Mouse (Mus musculus): ENCODE measurements around the gene Ulk4.

The Ulk4 gene

GRCm38 (mm10) chr9:121247956-121248775, 28.8 kb downstream of the Ulk4 start:
- no peak for TF ChIP-seq GATA4 (IDR thresholded peaks at IDR 0.05; ENCODE audit: insufficient replicate concordance, low read length)

GRCm38 (mm10) chr9:121247047-121247446, 29.9 kb downstream of the Ulk4 start:
- TF ChIP-seq GATA4 (IDR thresholded peaks at IDR 0.05; ENCODE audit: insufficient replicate concordance, low read length): no peak

GRCm38 (mm10) chr9:121242331-121242730, 34.7 kb downstream of the Ulk4 start:
- no peak for TF ChIP-seq GATA4 (IDR thresholded peaks at IDR 0.05; ENCODE audit: insufficient replicate concordance, low read length)

- TF ChIP-seq GATA4 (IDR thresholded peaks at IDR 0.05; ENCODE audit: insufficient replicate concordance, low read length): no peak
Measured at GRCm38 (mm10) chr9:121241806-121242205, 35.2 kb downstream of the Ulk4 start.

- no peak for TF ChIP-seq GATA4 (IDR thresholded peaks at IDR 0.05; ENCODE audit: insufficient replicate concordance, low read length)
Measured at GRCm38 (mm10) chr9:121241366-121241765, 35.6 kb downstream of the Ulk4 start.

GRCm38 (mm10) chr9:121239571-121239970, 37.4 kb downstream of the Ulk4 start:
- no peak for TF ChIP-seq GATA4 (IDR thresholded peaks at IDR 0.05; ENCODE audit: insufficient replicate concordance, low read length)

- no peak for TF ChIP-seq GATA4 (IDR thresholded peaks at IDR 0.05; ENCODE audit: insufficient replicate concordance, low read length)
Measured at GRCm38 (mm10) chr9:121218636-121219035, 58.4 kb downstream of the Ulk4 start.

- TF ChIP-seq GATA4 (IDR thresholded peaks at IDR 0.05; ENCODE audit: insufficient replicate concordance, low read length): no peak
Measured at GRCm38 (mm10) chr9:121218230-121218629, 58.8 kb downstream of the Ulk4 start.

- no peak for TF ChIP-seq GATA4 (IDR thresholded peaks at IDR 0.05; ENCODE audit: insufficient replicate concordance, low read length)
Measured at GRCm38 (mm10) chr9:121217742-121218141, 59.3 kb downstream of the Ulk4 start.

- no peak for TF ChIP-seq GATA4 (IDR thresholded peaks at IDR 0.05; ENCODE audit: insufficient replicate concordance, low read length)
Measured at GRCm38 (mm10) chr9:121216536-121217320, 60.3 kb downstream of the Ulk4 start.

- no peak for TF ChIP-seq GATA4 (IDR thresholded peaks at IDR 0.05; ENCODE audit: insufficient replicate concordance, low read length)
Measured at GRCm38 (mm10) chr9:121215349-121216000, 61.5 kb downstream of the Ulk4 start.

- no peak for TF ChIP-seq GATA4 (IDR thresholded peaks at IDR 0.05; ENCODE audit: insufficient replicate concordance, low read length)
Measured at GRCm38 (mm10) chr9:121212322-121212721, 64.7 kb downstream of the Ulk4 start.

GRCm38 (mm10) chr9:121205046-121205445, 72.0 kb downstream of the Ulk4 start:
- TF ChIP-seq GATA4 (IDR thresholded peaks at IDR 0.05; ENCODE audit: insufficient replicate concordance, low read length): no peak

- no peak for TF ChIP-seq GATA4 (IDR thresholded peaks at IDR 0.05; ENCODE audit: insufficient replicate concordance, low read length)
Measured at GRCm38 (mm10) chr9:121204149-121204800, 72.7 kb downstream of the Ulk4 start.

- TF ChIP-seq GATA4 (IDR thresholded peaks at IDR 0.05; ENCODE audit: insufficient replicate concordance, low read length): no peak
Measured at GRCm38 (mm10) chr9:121203686-121204085, 73.3 kb downstream of the Ulk4 start.
